Mouse (Mus musculus) intestine, postnatal 0 days (tissue): ENCODE results near the gene Gm45837. TPM values are rescaled to one million over a fixed set of nuclear protein-coding genes. Genes with fewer than 3 reads are reported as not detected.

ENCODE experiments used
- ATAC-seq: fragments of 200-750 bp; cut with Nextera tagmentation; 2 replicates; pipeline ENCODE4 v1.8.0; 2017; ENCODE audit warnings: mild to moderate bottlenecking, moderate TSS enrichment, moderate library complexity
- H3K27ac ChIP-seq: fragments of 300-500 bp; sonication (generic); 2 replicates; pipeline ENCODE4 v1.5.1; 2014; ENCODE audit warnings: mild to moderate bottlenecking, low read depth, low read length, moderate library complexity
- H3K27me3 ChIP-seq: fragments of 300-500 bp; sonication (generic); replicated peaks from 2 replicates; pipeline ENCODE4 v1.6.1; 2014; ENCODE audit warnings: low read length, mixed read lengths; ENCODE audit not compliant: control insufficient read depth, insufficient read depth
- H3K36me3 ChIP-seq: fragments of 300-500 bp; sonication (generic); 2 replicates; pipeline ENCODE4 v1.6.1; 2014; ENCODE audit warnings: mild to moderate bottlenecking, moderate library complexity; ENCODE audit not compliant: control insufficient read depth, insufficient read depth
- H3K4me1 ChIP-seq: fragments of 300-500 bp; sonication (generic); replicated peaks from 2 replicates; pipeline ENCODE4 v1.6.1; 2014; ENCODE audit warnings: antibody characterized with exemption, low read length, mixed read lengths; ENCODE audit not compliant: control insufficient read depth, insufficient read depth
- H3K4me2 ChIP-seq: fragments of 300-500 bp; sonication (generic); replicated peaks from 2 replicates; pipeline ENCODE4 v1.6.1; 2014; ENCODE audit warnings: low read depth, mild to moderate bottlenecking, moderate library complexity
- H3K4me3 ChIP-seq: fragments of 300-500 bp; sonication (generic); 2 replicates; pipeline ENCODE4 v1.5.1; 2014; ENCODE audit warnings: low read depth, low read length
- H3K9ac ChIP-seq: fragments of 300-500 bp; sonication (generic); 2 replicates; pipeline ENCODE4 v1.6.1; 2014; ENCODE audit warnings: mild to moderate bottlenecking, low read depth, low read length
- H3K9me3 ChIP-seq: fragments of 300-500 bp; sonication (generic); 2 replicates; pipeline ENCODE4 v1.6.1; 2016; ENCODE audit warnings: mixed run types; ENCODE audit not compliant: control insufficient read depth
- CTCF ChIP-seq: sonication (generic); IDR thresholded peaks from 2 replicates; pipeline ENCODE4 v1.5.1; 2016; ENCODE audit warnings: low read depth, mild to moderate bottlenecking, control low read depth, antibody characterized with exemption, moderate library complexity
- WGBS: fragments of 180-500 bp; shearing (Covaris S2); extraction: QIAGEN DNeasy Blood & Tissue Kit; methylation state at CpG from one replicate; pipeline ENCODE4 v1.1.7; 2014; 5-methylcytosine and 5-hydroxymethylcytosine counted together
- polyA plus RNA-seq: library from polyadenylated mRNA; unstranded; fragments of >200 nt; fragmentation: Nextera tagmentation; extraction: Ambion mirVana; gene quantifications from 2 replicates; pipeline ENCODE4 v1.2.1, GENCODE M21; 2015

Gene Gm45837
- polyA plus RNA-seq, 1 experiment from 2014 or later: not detected

DNA sequence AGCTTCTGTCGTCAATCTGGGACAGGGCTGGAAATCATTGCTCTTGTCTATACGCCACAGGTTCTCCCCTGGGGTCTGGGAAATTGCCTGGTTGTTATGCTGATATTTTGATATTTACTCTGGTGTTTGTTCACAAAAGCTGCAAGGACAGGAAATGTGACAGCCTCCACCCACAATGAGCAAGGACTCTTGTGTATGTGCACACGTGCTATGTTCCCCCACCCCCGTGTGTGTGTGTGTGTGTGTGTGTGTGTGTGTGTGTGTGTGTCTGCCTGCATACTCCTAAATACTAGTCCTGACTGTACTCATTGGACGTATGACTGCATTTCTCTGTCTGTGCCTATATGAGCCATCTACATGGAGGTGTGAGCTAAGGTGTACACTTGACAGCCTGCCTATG is 67.4 kb downstream of the Gm45837 start:
- H3K4me1 ChIP-seq: no peaks in the 10 kb centered on the region
- H3K4me3 ChIP-seq: no peak overlapping the region
- no peaks in the 10 kb centered on the region for H3K9me3 ChIP-seq
- no peak overlapping the region for H3K4me2 ChIP-seq
- no peak overlapping the region for H3K27ac ChIP-seq
- no peaks in the 10 kb centered on the region for H3K27me3 ChIP-seq
- H3K36me3 ChIP-seq: no peaks in the 10 kb centered on the region
- 66% methylated on average over 5 of the region's 5 CpGs for WGBS
- no peak overlapping the region for H3K9ac ChIP-seq
- no peak for TF ChIP-seq CTCF
- no peak for ATAC-seq

DNA sequence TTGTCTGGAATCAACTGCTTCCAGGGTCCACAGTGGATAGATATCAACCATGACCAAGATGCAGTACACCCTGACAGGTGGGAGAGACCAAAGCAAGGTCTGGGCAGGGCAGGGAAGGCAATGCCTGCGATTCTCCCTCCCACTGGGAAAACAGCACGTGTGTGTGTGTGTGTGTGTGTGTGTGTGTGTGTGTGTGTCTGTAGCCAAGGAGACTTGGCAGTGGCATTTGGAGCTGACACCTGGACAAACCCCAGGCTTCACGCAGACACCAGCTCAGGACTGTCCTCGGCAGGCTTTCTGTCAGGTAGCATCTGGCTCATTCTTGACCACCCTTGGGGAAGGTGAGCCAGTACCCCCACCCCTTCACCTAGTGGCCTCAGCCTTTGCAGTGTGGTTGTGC is 69.2 kb downstream of the Gm45837 start:
- 72% methylated on average over 4 of the region's 4 CpGs for WGBS
- no peak for TF ChIP-seq CTCF
- Histone ChIP-seq H3K4me2 (no peak overlapping the region), H3K4me3 (no peak overlapping the region), H3K36me3 (no peaks in the 10 kb centered on the region), H3K9me3 (no peaks in the 10 kb centered on the region), H3K9ac (no peak overlapping the region), H3K27ac (no peak overlapping the region), H3K4me1 (no peaks in the 10 kb centered on the region), H3K27me3 (no peaks in the 10 kb centered on the region)
- no peak for ATAC-seq

GRCm38 (mm10) chr7:101480671-101481070 is 70.0 kb downstream of the Gm45837 start:
- H3K27me3 ChIP-seq: no peaks in the 10 kb centered on the region
- no peak overlapping the region for H3K9ac ChIP-seq
- WGBS: 56% methylated on average over 6 of the region's 6 CpGs
- no peak for TF ChIP-seq CTCF
- H3K36me3 ChIP-seq: no peaks in the 10 kb centered on the region
- H3K4me1 ChIP-seq: no peaks in the 10 kb centered on the region
- no peaks in the 10 kb centered on the region for H3K9me3 ChIP-seq
- no peak overlapping the region for H3K4me2 ChIP-seq
- ATAC-seq: no peak
- H3K4me3 ChIP-seq: no peak overlapping the region
- no peak overlapping the region for H3K27ac ChIP-seq

DNA sequence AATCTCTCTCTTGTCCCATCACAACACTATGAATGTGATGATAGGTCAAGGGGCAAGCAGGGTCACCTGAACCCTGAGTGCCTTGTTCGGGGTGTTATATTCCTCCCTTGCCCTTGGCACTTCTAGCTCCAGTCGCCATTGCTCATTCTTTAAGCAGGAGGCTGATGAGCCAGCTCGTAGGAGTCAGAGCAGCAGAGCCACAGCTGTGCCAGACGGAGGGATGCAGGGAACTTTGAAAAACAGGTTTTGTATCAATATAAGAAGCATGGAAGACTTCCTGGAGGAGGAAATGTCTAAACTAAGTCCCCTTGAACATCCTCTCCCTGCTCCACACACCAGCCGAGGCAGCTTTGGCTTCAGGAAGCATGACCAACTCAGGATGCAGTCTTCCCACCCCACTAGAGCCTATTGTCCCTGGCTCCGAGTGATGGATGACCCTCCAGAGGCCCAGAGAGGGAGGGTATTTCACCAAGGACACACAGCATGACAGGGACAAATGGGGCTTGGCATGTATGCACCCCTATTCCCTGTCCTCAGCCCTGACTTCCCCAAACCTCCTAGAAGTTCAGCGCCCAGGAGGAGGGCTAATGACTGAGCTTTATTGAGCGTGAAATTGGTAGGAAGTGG is 71.3 kb downstream of the Gm45837 start:
- Histone ChIP-seq H3K27me3 (no peaks in the 10 kb centered on the region), H3K4me3 (no peak overlapping the region), H3K9me3 (no peaks in the 10 kb centered on the region), H3K36me3 (no peaks in the 10 kb centered on the region), H3K4me1 (no peaks in the 10 kb centered on the region), H3K4me2 (no peak overlapping the region), H3K9ac (no peak overlapping the region), H3K27ac (no peak overlapping the region)
- WGBS: 65% methylated on average over 8 of the region's 8 CpGs
- ATAC-seq: no peak
- no peak for TF ChIP-seq CTCF

DNA sequence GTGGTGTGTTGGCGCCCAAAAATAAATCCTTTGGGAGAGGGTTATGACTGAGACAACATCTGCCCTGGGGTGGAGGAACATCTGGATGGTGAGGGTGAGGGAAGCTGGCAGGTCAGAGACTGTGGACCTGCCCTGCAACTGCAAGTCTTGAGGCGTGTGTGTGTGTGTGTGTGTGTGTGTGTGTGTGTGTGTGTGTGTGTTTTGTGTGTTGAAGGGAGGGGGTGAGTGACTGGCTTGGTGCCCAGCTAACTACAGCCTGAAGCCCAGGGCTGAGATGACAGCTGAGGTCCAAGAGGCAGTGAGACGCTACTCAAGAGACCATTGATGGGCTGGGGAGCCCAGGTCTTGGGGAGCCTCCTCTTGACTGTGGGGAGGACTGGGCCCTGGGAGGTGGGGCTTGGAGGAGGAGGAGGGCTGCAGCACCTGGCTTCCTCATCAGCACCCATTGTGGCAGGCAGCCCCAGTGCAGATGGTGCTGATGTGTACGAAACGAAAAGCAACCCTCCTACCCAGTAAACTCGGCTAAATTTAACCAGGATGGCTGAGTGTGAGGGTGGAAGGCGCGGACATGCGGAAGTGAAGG is 71.9 kb downstream of the Gm45837 start:
- Histone ChIP-seq H3K9ac (no peak overlapping the region), H3K4me2 (no peak overlapping the region), H3K9me3 (no peaks in the 10 kb centered on the region), H3K4me1 (no peaks in the 10 kb centered on the region), H3K36me3 (no peaks in the 10 kb centered on the region), H3K27me3 (no peaks in the 10 kb centered on the region), H3K4me3 (no peak overlapping the region), H3K27ac (no peak overlapping the region)
- ATAC-seq: no peak
- 54% methylated on average over 9 of the region's 9 CpGs for WGBS
- no peak for TF ChIP-seq CTCF

GRCm38 (mm10) chr7:101483498-101484115 is 72.9 kb downstream of the Gm45837 start:
- no peak for ATAC-seq
- Histone ChIP-seq H3K4me2 (no peak overlapping the region), H3K36me3 (no peaks in the 10 kb centered on the region), H3K4me1 (no peaks in the 10 kb centered on the region), H3K27ac (no peak overlapping the region), H3K27me3 (no peaks in the 10 kb centered on the region), H3K9me3 (no peaks in the 10 kb centered on the region), H3K4me3 (no peak overlapping the region), H3K9ac (no peak overlapping the region)
- TF ChIP-seq CTCF: no peak
- WGBS: 70% methylated on average over 9 of the region's 9 CpGs
